Mouse (Mus musculus): ENCODE results near the gene V1rd19.
"Not testable (repeated sequence)": the region's sequence is repeated elsewhere in the genome, so short reads cannot be mapped to it uniquely, and the experiment has no call there.

V1rd19 gene

GRCm38 (mm10) chr7:24001391-24001790 is at the start of gene V1rd19:
Gene V1rd19 (plus strand): TSS chr7:24001691.
- no peak for DNase-seq (ENCODE audit: low spot score)

GRCm38 (mm10) chr7:23968044-23968443 is 33.4 kb upstream of the V1rd19 start:
- DNase-seq (ENCODE audit: low spot score): not testable (repeated sequence)

- not testable (repeated sequence) for DNase-seq (ENCODE audit: low spot score)
Measured at GRCm38 (mm10) chr7:23974315-23974714, 27.2 kb upstream of the V1rd19 start, which contains the start of gene Vmn1r181. Gene Vmn1r181 (plus strand): TSS chr7:23974615.

- DNase-seq (ENCODE audit: low spot score): no peak
Measured at GRCm38 (mm10) chr7:24052660-24053304, 51.3 kb downstream of the V1rd19 start, which contains the start of gene Vmn1r183. Gene Vmn1r183 (plus strand): TSS chr7:24053254.

Measured in MN1 (cell line).